Mouse (Mus musculus) hindbrain, embryonic 14.5 days (tissue): Measurements from ENCODE around the gene Olfr482. TPM values are rescaled to one million over a fixed set of nuclear protein-coding genes. Genes with fewer than 3 reads are reported as not detected.

Experiments used
- ATAC-seq: fragments of 200-750 bp; cut with Nextera tagmentation; 2 replicates; pipeline ENCODE4 v1.8.0; 2017; ENCODE audit warnings: moderate number of reproducible peaks, mild to moderate bottlenecking, moderate TSS enrichment, moderate library complexity; ENCODE audit not compliant: low FRiP score
- DNase-seq: peaks from one replicate; pipeline ENCODE4 v3.0.0-alpha.2; 2015; ENCODE audit warnings: low spot score
- H3K27ac ChIP-seq: fragments of 300-500 bp; sonication (generic); 2 replicates; pipeline ENCODE4 v1.5.1; 2014; ENCODE audit warnings: mild to moderate bottlenecking, moderate library complexity
- H3K27me3 ChIP-seq: fragments of 300-500 bp; sonication (generic); 2 replicates; pipeline ENCODE4 v1.6.1; 2014; ENCODE audit warnings: mild to moderate bottlenecking, low read length, mixed read lengths; ENCODE audit not compliant: control insufficient read depth, insufficient read depth
- H3K36me3 ChIP-seq: fragments of 300-500 bp; sonication (generic); replicated peaks from 2 replicates; pipeline ENCODE4 v1.6.1; 2014; ENCODE audit not compliant: control insufficient read depth, insufficient read depth
- H3K4me1 ChIP-seq: fragments of 300-500 bp; sonication (generic); replicated peaks from 2 replicates; pipeline ENCODE4 v1.6.1; 2014; ENCODE audit warnings: antibody characterized with exemption, low read length, mixed read lengths; ENCODE audit not compliant: control insufficient read depth, insufficient read depth
- H3K4me2 ChIP-seq: fragments of 300-500 bp; sonication (generic); replicated peaks from 2 replicates; pipeline ENCODE4 v1.6.1; 2014; ENCODE audit warnings: mild to moderate bottlenecking, moderate library complexity
- H3K4me3 ChIP-seq: fragments of 300-500 bp; sonication (generic); replicated peaks from 2 replicates; pipeline ENCODE4 v1.5.1; 2014; ENCODE audit warnings: mild to moderate bottlenecking, low read length
- H3K9ac ChIP-seq: fragments of 300-500 bp; sonication (generic); 2 replicates; pipeline ENCODE4 v1.6.1; 2014
- H3K9me3 ChIP-seq: fragments of 300-500 bp; sonication (generic); 2 replicates; pipeline ENCODE4 v1.6.1; 2016; ENCODE audit warnings: low read length; ENCODE audit not compliant: control insufficient read depth
- WGBS: fragments of 180-500 bp; shearing (Covaris S2); extraction: QIAGEN DNeasy Blood & Tissue Kit; methylation state at CpG from one replicate; pipeline ENCODE4 v1.1.7; 2014; 5-methylcytosine and 5-hydroxymethylcytosine counted together
- polyA plus RNA-seq: library from polyadenylated mRNA; unstranded; fragments of >200 nt; fragmentation: Nextera tagmentation; extraction: Ambion mirVana; gene quantifications from 2 replicates; pipeline ENCODE4 v1.2.1, GENCODE M21; 2014

The Olfr482 gene
- 0.13 TPM in 1 of 2 replicates, not detected in the other for polyA plus RNA-seq

DNA sequence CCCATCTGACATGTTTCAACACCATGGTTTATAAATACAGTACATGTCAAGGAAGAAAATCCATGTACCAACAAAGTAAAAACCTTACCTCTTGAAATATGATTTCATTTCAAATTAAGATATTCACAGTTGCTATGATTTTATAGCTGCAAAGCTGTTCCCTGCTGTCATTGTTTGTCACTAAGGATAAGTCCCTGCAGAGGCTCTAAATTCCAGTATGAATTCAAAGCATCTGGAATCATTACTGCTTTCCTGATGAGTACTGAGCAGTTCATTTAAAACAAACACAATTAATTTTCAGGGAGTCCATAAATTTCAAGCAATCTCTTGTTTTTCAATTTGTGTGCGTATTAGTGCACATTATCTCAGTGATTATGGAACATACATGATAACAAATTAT is at the start of gene Olfr482:
Gene Olfr482, minus strand, starts transcription at position 101 of the 400 bp plus-strand sequence.
- Histone ChIP-seq H3K27me3 (no peaks in the 10 kb centered on the region), H3K27ac (no peak within 1 kb of the TSS), H3K4me3 (no peak within 1 kb of the TSS), H3K9ac (no peak within 1 kb of the TSS), H3K36me3 (no peaks in the 10 kb centered on the region), H3K4me1 (no peaks in the 10 kb centered on the region), H3K4me2 (no peak within 1 kb of the TSS), H3K9me3 (no peaks in the 10 kb centered on the region)
- DNase-seq: no peak
- no peak for ATAC-seq
- WGBS: 95% methylated on average over 1 of the region's 1 CpGs

DNA sequence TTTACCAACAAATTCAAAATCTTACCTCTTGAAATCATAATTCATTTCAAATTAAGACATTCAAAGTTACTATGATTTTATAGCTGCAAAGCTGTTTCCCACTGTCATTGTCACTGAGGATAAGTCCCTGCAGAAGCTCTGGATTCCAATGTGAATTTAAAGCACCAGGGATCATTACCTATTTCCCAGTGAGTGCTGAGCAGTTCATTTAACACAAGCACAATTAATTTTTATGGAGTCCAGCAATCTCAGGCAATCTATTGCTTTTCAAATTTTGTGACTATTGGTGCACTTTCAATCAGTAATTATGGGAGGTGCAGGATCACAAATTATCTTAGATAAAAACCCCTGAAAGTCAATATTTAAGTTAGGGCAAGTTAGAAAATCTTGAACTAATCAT is 30.0 kb upstream of the Olfr482 start, which contains the start of gene Olfr484:
Gene Olfr484, minus strand, starts transcription at position 101 of the 400 bp plus-strand sequence.
- DNase-seq (no peak), ATAC-seq (no peak)
- no peak within 1 kb of the TSS for H3K4me2 ChIP-seq
- H3K9me3 ChIP-seq: no peaks in the 10 kb centered on the region
- no peak within 1 kb of the TSS for H3K27ac ChIP-seq
- no peak within 1 kb of the TSS for H3K9ac ChIP-seq
- H3K27me3 ChIP-seq: no peaks in the 10 kb centered on the region
- H3K4me1 ChIP-seq: no peaks in the 10 kb centered on the region
- no peak within 1 kb of the TSS for H3K4me3 ChIP-seq
- H3K36me3 ChIP-seq: no peaks in the 10 kb centered on the region

- no peak overlapping the region for H3K4me3 ChIP-seq
- WGBS: 75% methylated on average over 1 of the region's 1 CpGs
Observed at GRCm38 (mm10) chr7:108121416-108121815, 24.0 kb upstream of the Olfr482 start.

GRCm38 (mm10) chr7:108120681-108121080 is 23.3 kb upstream of the Olfr482 start:
- no peak overlapping the region for H3K9ac ChIP-seq
- no peak overlapping the region for H3K4me3 ChIP-seq
- H3K9me3 ChIP-seq: no peaks in the 10 kb centered on the region
- no peak for DNase-seq
- no peaks in the 10 kb centered on the region for H3K4me1 ChIP-seq
- no peak for ATAC-seq
- H3K36me3 ChIP-seq: no peaks in the 10 kb centered on the region
- no peak overlapping the region for H3K4me2 ChIP-seq
- no peaks in the 10 kb centered on the region for H3K27me3 ChIP-seq
- no peak overlapping the region for H3K27ac ChIP-seq
- WGBS: 8% methylated on average over 1 of the region's 1 CpGs

More at GRCm38 (mm10) chr7:108121416-108121815, 24.0 kb upstream of the Olfr482 start:
- ATAC-seq (no peak), DNase-seq (no peak)
- no peaks in the 10 kb centered on the region for H3K9me3 ChIP-seq
- no peaks in the 10 kb centered on the region for H3K4me1 ChIP-seq
- H3K36me3 ChIP-seq: no peaks in the 10 kb centered on the region
- H3K4me2 ChIP-seq: no peak overlapping the region
- H3K27me3 ChIP-seq: no peaks in the 10 kb centered on the region
- H3K27ac ChIP-seq: no peak overlapping the region
- no peak overlapping the region for H3K9ac ChIP-seq

GRCm38 (mm10) chr7:108100549-108100948 is 3.2 kb upstream of the Olfr482 start, which contains the start of gene Olfr483:
TSS of gene Olfr483 (plus strand) at chr7:108100849.
- H3K36me3 ChIP-seq: no peaks in the 10 kb centered on the region
- H3K9ac ChIP-seq: no peak within 1 kb of the TSS
- no peak within 1 kb of the TSS for H3K4me2 ChIP-seq
- no peaks in the 10 kb centered on the region for H3K9me3 ChIP-seq
- 90% methylated on average over 1 of the region's 1 CpGs for WGBS
- no peaks in the 10 kb centered on the region for H3K4me1 ChIP-seq
- no peaks in the 10 kb centered on the region for H3K27me3 ChIP-seq
- H3K27ac ChIP-seq: no peak within 1 kb of the TSS
- DNase-seq: no peak
- ATAC-seq: no peak
- H3K4me3 ChIP-seq: no peak within 1 kb of the TSS

DNA sequence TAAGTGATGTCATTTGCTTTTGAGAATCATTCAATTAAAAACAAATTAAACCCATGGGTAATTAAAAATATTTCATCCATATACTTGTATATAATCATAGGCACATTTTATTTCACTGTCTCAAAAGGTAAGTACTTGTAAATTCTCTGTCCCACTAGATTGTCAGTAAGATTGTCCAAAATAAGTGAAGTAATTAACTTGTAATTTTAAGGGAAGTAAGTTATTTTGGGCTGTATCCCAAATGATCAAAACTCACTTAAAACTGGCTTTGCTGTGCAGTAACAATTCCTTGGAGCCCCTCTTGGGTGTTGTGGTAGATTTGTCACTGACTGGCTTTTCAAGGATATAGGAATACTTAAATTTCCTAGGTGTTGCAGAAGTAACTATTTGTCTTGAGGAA is 17.8 kb downstream of the Olfr482 start, which contains the start of gene Olfr481:
Gene Olfr481, plus strand, starts transcription at position 301 of the 400 bp plus-strand sequence.
- no peaks in the 10 kb centered on the region for H3K4me1 ChIP-seq
- no peak for ATAC-seq

GRCm38 (mm10) chr7:108067246-108067645 is 30.1 kb downstream of the Olfr482 start, which contains the start of gene Olfr480:
TSS of gene Olfr480 (minus strand) at chr7:108067346.
- Histone ChIP-seq H3K9ac (no peak within 1 kb of the TSS), H3K4me2 (no peak within 1 kb of the TSS), H3K36me3 (no peaks in the 10 kb centered on the region), H3K27ac (no peak within 1 kb of the TSS), H3K4me1 (no peaks in the 10 kb centered on the region), H3K9me3 (no peaks in the 10 kb centered on the region), H3K27me3 (no peaks in the 10 kb centered on the region), H3K4me3 (no peak within 1 kb of the TSS)
- ATAC-seq (no peak), DNase-seq (no peak)
- WGBS: 90% methylated on average over 1 of the region's 1 CpGs

More for the DNA sequence above, 17.8 kb downstream of the Olfr482 start, which contains the start of gene Olfr481:
- H3K4me2 ChIP-seq: no peak within 1 kb of the TSS
- H3K9me3 ChIP-seq: no peaks in the 10 kb centered on the region
- H3K4me3 ChIP-seq: no peak within 1 kb of the TSS
- no peak within 1 kb of the TSS for H3K27ac ChIP-seq
- no peaks in the 10 kb centered on the region for H3K27me3 ChIP-seq
- H3K9ac ChIP-seq: no peak within 1 kb of the TSS
- DNase-seq: no peak
- H3K36me3 ChIP-seq: no peaks in the 10 kb centered on the region

DNA sequence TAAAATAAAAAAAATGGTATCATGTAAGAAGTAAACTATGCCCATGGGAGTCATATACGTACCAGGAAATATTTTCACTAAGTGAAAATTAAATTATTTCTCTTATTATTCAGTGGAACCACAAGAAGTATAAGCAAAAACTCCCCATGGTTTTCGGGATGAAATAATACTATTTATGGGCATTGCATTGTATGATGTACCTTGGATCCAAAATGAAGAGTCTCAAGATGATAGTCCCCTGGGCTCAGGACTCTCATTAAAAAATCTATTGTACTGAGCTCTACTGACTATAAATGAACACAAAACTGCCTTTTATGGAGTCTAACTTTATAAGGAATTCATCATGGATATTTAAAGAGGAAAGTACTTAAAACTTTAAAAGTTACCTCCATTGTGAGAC is 47.0 kb downstream of the Olfr482 start, which contains the start of gene Olfr479:
Gene Olfr479, plus strand, starts transcription at position 301 of the 400 bp plus-strand sequence.
- DNase-seq (no peak), ATAC-seq (no peak)
- H3K9ac ChIP-seq: no peak within 1 kb of the TSS
- no peaks in the 10 kb centered on the region for H3K27me3 ChIP-seq
- no peak within 1 kb of the TSS for H3K4me2 ChIP-seq
- H3K4me1 ChIP-seq: no peaks in the 10 kb centered on the region
- no peak within 1 kb of the TSS for H3K4me3 ChIP-seq
- no peaks in the 10 kb centered on the region for H3K36me3 ChIP-seq
- no peak within 1 kb of the TSS for H3K27ac ChIP-seq
- H3K9me3 ChIP-seq: no peaks in the 10 kb centered on the region
- WGBS: 89% methylated on average over 2 of the region's 2 CpGs
